Comparison of ENCODE assay signal across 10 mouse cellular contexts in the genomic region with DNA sequence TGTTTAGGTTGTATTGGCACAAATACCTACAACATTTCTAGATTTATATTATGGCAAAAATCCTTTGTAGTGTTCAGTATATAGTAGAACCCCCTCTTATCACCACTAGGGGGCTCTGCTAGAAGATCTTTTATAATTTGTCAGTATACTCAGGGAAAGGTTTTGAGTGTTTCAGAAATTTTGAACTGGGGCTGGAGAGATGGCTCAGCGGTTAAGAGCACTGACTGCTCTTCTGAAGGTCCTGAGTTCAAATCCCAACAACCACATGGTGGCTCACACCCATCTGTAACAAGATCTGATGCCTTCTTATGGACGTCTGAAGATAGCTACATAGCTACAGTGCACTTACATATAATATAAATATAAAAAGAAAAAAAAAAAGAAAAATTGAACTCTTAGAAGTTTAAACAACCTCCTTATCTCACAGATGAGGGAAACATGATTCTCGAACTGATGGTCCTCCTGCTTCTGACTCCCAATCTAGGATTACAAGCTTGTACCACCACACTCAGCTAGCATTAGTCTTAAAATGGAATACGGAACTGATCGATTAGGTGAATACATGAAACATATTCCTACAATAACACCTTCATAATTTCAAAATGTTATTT. TPM values are rescaled to one million over a fixed set of nuclear protein-coding genes. Genes with fewer than 3 reads are reported as not detected.
A peak's percentile ranks its signal among the peaks of the same experiment; 100 is the strongest.
DNase-seq lines count a peak whose midpoint lies in the region; ATAC-seq lines count a peak whose summit lies in the region.
"Had no signal": no experiment of that assay in that cellular context is flagged by ENCODE, and none has a peak within 500 bp of the region (broad histone marks: within the 10 kb centered on the region; RNA-seq: fewer than 3 reads in every experiment).

No protein-coding gene starts in this region.

- H3K36me3 ChIP-seq in heart, embryonic 12.5 days = no peaks in the 10 kb centered on the region
- H3K36me3 ChIP-seq in liver, embryonic 13.5 days = no peaks in the 10 kb centered on the region
- H3K36me3 ChIP-seq: limb, embryonic 15.5 days had no signal

- 68% methylated on average over 5 of the region's 5 CpGs for WGBS in heart, embryonic 12.5 days
- 47% methylated on average over 5 of the region's 5 CpGs for WGBS in liver, embryonic 13.5 days (ENCODE audit: insufficient replicate concordance)

- no peaks in the 10 kb centered on the region for H3K9me3 ChIP-seq in heart, embryonic 12.5 days (replicated peaks)
- H3K9me3 ChIP-seq in liver, embryonic 13.5 days (replicated peaks) = no peaks in the 10 kb centered on the region
- H3K9me3 ChIP-seq: limb, embryonic 15.5 days had no signal

- H3K4me1 ChIP-seq in heart, embryonic 12.5 days (replicated peaks) = peaks cover 5% of the 10 kb centered on the region; the same call in 1 of the 2 replicates
- peaks cover 40% of the 10 kb centered on the region for H3K4me1 ChIP-seq in liver, embryonic 13.5 days (replicated peaks)

- ATAC-seq in heart, embryonic 12.5 days (ENCODE audit: insufficient number of reproducible peaks, low FRiP score) = no peak
- peak; percentile 50 for ATAC-seq in activated CD4-positive, CD25-positive, alpha-beta regulatory T cell, adult 4 months
- ATAC-seq in erythroblast, adult 5-6 weeks (replicated peaks; ENCODE audit: low FRiP score, poor library complexity, severe bottlenecking) = peak; percentile 45
- ATAC-seq in liver, embryonic 13.5 days (ENCODE audit: low read depth) = no peak; the same call in 1 of the 2 replicates

- peak; percentile 70 for DNase-seq in heart, adult 8-10 months (ENCODE audit: low spot score)
- DNase-seq in CD4-positive helper T cell, adult 2 months (ENCODE audit: low read depth, low spot score) = peak; percentile 80
- DNase-seq in liver, embryonic 13.5 days = peak; percentile 50
- DNase-seq in skeletal muscle tissue, adult 2 months (ENCODE audit: low read depth, low spot score) = peak; percentile 34
- no peak for DNase-seq in neural tube, embryonic 10.5 days (ENCODE audit: extremely low spot score, low spot score)

- H3K9ac ChIP-seq in heart, embryonic 12.5 days = no peak overlapping the region
- no peak overlapping the region for H3K9ac ChIP-seq in liver, embryonic 13.5 days

- no peaks in the 10 kb centered on the region for H3K27me3 ChIP-seq in heart, embryonic 12.5 days (replicated peaks)
- H3K27me3 ChIP-seq in liver, embryonic 13.5 days = no peaks in the 10 kb centered on the region
- H3K27me3 ChIP-seq: limb, embryonic 15.5 days had no signal

- no peak overlapping the region for H3K27ac ChIP-seq in heart, embryonic 12.5 days (ENCODE audit: poor library complexity, severe bottlenecking)
- H3K27ac ChIP-seq in liver, embryonic 13.5 days = peak overlapping the region; percentile 94; the same call in 1 of the 2 replicates

- H3K4me2 ChIP-seq in heart, embryonic 12.5 days = no peak overlapping the region
- H3K4me2 ChIP-seq in liver, embryonic 13.5 days = peak overlapping the region; percentile 86

- H3K4me3 ChIP-seq in heart, embryonic 12.5 days = no peak overlapping the region
- H3K4me3 ChIP-seq in liver, embryonic 13.5 days (replicated peaks) = peak overlapping the region; percentile 83; the same call in 1 of the 2 replicates

RNA-seq across cellular contexts. Expression of gene Smim14, which starts 1.4 kb away (rescaled TPM):
- total RNA-seq in heart, adult 8-10 months (2022) = 100 to 1,000 TPM in 1 of 4 experiments, 10 to 100 TPM in 3; 92.2 to 104 (median 96.7) TPM
- 124 and 138 TPM in 2 replicates for polyA plus RNA-seq in heart, embryonic 12.5 days (2016; fragmentation: Nextera tagmentation; extraction: Ambion mirVana)
- 100 to 1,000 TPM; 137 to 154 TPM for polyA plus RNA-seq in activated CD4-positive, CD25-positive, alpha-beta regulatory T cell, adult 4 months (2017; shearing (Covaris generic))
- 41.8 and 54.2 TPM in 2 replicates for total RNA-seq in erythroblast, adult 5-6 weeks (2015; ENCODE audit: low replicate concordance)
- 17.6 and 26.3 TPM in 2 replicates for total RNA-seq in erythroblast, adult 5-6 weeks (2017; ENCODE audit: low replicate concordance)
- polyA plus RNA-seq in liver, embryonic 13.5 days (2015; fragmentation: Nextera tagmentation; extraction: Ambion mirVana) = 34.9 and 39.6 TPM in 2 replicates

RNA-seq across cellular contexts. Expression of gene Ube2k, which starts 1.5 kb away (rescaled TPM):
- total RNA-seq in heart, adult 8-10 months (2022) = 10 to 100 TPM; 51.6 to 68.1 (median 54.5) TPM
- polyA plus RNA-seq in heart, embryonic 12.5 days (2016; fragmentation: Nextera tagmentation; extraction: Ambion mirVana) = 142 and 152 TPM in 2 replicates
- polyA plus RNA-seq in activated CD4-positive, CD25-positive, alpha-beta regulatory T cell, adult 4 months (2017; shearing (Covaris generic)) = 100 to 1,000 TPM; 107 to 115 TPM
- 35.0 and 44.5 TPM in 2 replicates for total RNA-seq in erythroblast, adult 5-6 weeks (2015; ENCODE audit: low replicate concordance)
- total RNA-seq in erythroblast, adult 5-6 weeks (2017; ENCODE audit: low replicate concordance) = 18.1 TPM in 2 replicates
- polyA plus RNA-seq in liver, embryonic 13.5 days (2015; fragmentation: Nextera tagmentation; extraction: Ambion mirVana) = 116 and 132 TPM in 2 replicates

RNA-seq across cellular contexts. Expression of gene Gm43552, which starts 42.9 kb away (rescaled TPM):
- 1 to 10 TPM in 2 of 4 experiments, not detected in 2; 3.1 to 6.3 TPM for total RNA-seq in heart, adult 8-10 months (2022)
- polyA plus RNA-seq in heart, embryonic 12.5 days (2016; fragmentation: Nextera tagmentation; extraction: Ambion mirVana) = not detected in 2 replicates
- not detected for polyA plus RNA-seq in activated CD4-positive, CD25-positive, alpha-beta regulatory T cell, adult 4 months (2017; shearing (Covaris generic))
- not detected in 2 replicates for total RNA-seq in erythroblast, adult 5-6 weeks (2015; ENCODE audit: low replicate concordance)
- total RNA-seq in erythroblast, adult 5-6 weeks (2017; ENCODE audit: low replicate concordance) = not detected in 2 replicates
- 1.0 TPM in 1 of 2 replicates, not detected in the other for polyA plus RNA-seq in liver, embryonic 13.5 days (2015; fragmentation: Nextera tagmentation; extraction: Ambion mirVana)
- polyA plus RNA-seq: cortical plate, adult 2 months; limb, embryonic 15.5 days had no signal

Comparison
In these comparisons a context has a peak if more than half of its experiments do, and no peak if none do; other contexts are left out.
1. ATAC-seq: peak in activated CD4-positive, CD25-positive, alpha-beta regulatory T cell, adult 4 months (single experiment) and erythroblast, adult 5-6 weeks (single experiment); none in heart, embryonic 12.5 days (single experiment) and liver, embryonic 13.5 days (single experiment).